Mouse (Mus musculus) heart, adult 2 months (tissue): Measurements from ENCODE around the gene Srgap3. TPM values are rescaled to one million over a fixed set of nuclear protein-coding genes. Genes with fewer than 3 reads are reported as not detected.

ENCODE experiments used
- DNase-seq, 2 experiments: peaks; one replicate each; pipeline ENCODE4 v3.0.0; 2021
- H3K27ac ChIP-seq: fragments of 200-600 bp; 2 replicates; pipeline ENCODE4 v1.8.1; 2022
- H3K27me3 ChIP-seq: fragments of 200-500 bp; 2 replicates; pipeline ENCODE4 v1.6.1; 2012; ENCODE audit warnings: mild to moderate bottlenecking, low read length, inconsistent platforms, mixed read lengths; ENCODE audit not compliant: control insufficient read depth, insufficient read depth
- H3K36me3 ChIP-seq: fragments of 200-500 bp; 2 replicates; pipeline ENCODE4 v1.6.1; 2012; ENCODE audit warnings: low read length, inconsistent platforms; ENCODE audit not compliant: control insufficient read depth, insufficient read depth
- H3K4me1 ChIP-seq: fragments of 200-500 bp; 2 replicates; pipeline ENCODE4 v1.6.1; 2011; ENCODE audit warnings: low read length; ENCODE audit not compliant: control insufficient read depth, insufficient read depth
- H3K4me3 ChIP-seq: fragments of 200-600 bp; 2 replicates; pipeline ENCODE4 v1.8.1; 2022
- H3K79me2 ChIP-seq: fragments of 200-500 bp; replicated peaks from 2 replicates; pipeline ENCODE4 v1.6.1; 2012; ENCODE audit warnings: mild to moderate bottlenecking, inconsistent platforms, low read length, moderate library complexity, mixed read lengths; ENCODE audit not compliant: control insufficient read depth, insufficient read depth
- H3K9ac ChIP-seq: fragments of 200-500 bp; 2 replicates; pipeline ENCODE4 v1.6.1; 2012; ENCODE audit warnings: low read depth, mild to moderate bottlenecking, control low read depth, inconsistent platforms, low read length, mixed read lengths
- CTCF ChIP-seq: fragments of 200-600 bp; IDR thresholded peaks from 2 replicates; pipeline ENCODE4 v1.8.1; 2022; ENCODE audit warnings: antibody characterized with exemption, mild to moderate bottlenecking, moderate library complexity
- EP300 ChIP-seq: fragments of 200-500 bp; IDR thresholded peaks from 2 replicates; pipeline ENCODE4 v1.6.1; 2011; ENCODE audit warnings: low read depth, low read length, control low read depth; ENCODE audit not compliant: insufficient read depth
- POLR2A ChIP-seq: fragments of 200-500 bp; IDR thresholded peaks from 2 replicates; pipeline ENCODE4 v1.6.1; 2011; ENCODE audit warnings: mild to moderate bottlenecking, low read depth, low read length, control low read depth; ENCODE audit not compliant: insufficient read depth
- WGBS: fragments of 180-500 bp; shearing (Covaris S2); methylation state at CpG from one replicate; pipeline ENCODE4 v1.1.7; 2018; 5-methylcytosine and 5-hydroxymethylcytosine counted together
- intact Hi-C: fragments of 180-260 bp; cut with DNase I; formaldehyde crosslinking; loops from one replicate; pipeline ENCODE4 v1.15.1; 2025
- polyA plus RNA-seq: library from polyadenylated mRNA; depleted of rRNA; stranded (reverse); fragments of >200 nt; gene quantifications from 2 replicates; pipeline ENCODE4 v1.2.3, GENCODE M21; 2012
- total RNA-seq, 2 experiments: library from RNA; stranded (reverse); gene quantifications; 2 replicates each; pipeline ENCODE4 v1.2.3; 2021

Srgap3 gene
- total and polyA plus RNA-seq, 3 experiments, result 0.42 to 1.4 (median 0.61) TPM

- WGBS, result 62% methylated on average over 5 of the region's 5 CpGs
- no peak for TF ChIP-seq CTCF
- no peak for TF ChIP-seq EP300
- no peak for TF ChIP-seq POLR2A
- H3K4me1 ChIP-seq, result no peaks in the 10 kb centered on the region
- H3K27ac ChIP-seq, result no peak overlapping the region
- H3K9ac ChIP-seq, result no peak overlapping the region
- H3K27me3 ChIP-seq, result no peaks in the 10 kb centered on the region
- intact Hi-C loops, result no loop called here
- DNase-seq, result no peak
- no peak overlapping the region for H3K4me3 ChIP-seq
- H3K36me3 ChIP-seq, result no peaks in the 10 kb centered on the region
- H3K79me2 ChIP-seq, result no peaks in the 10 kb centered on the region
Measured at GRCm38 (mm10) chr6:112814525-112815086, 132.5 kb downstream of the Srgap3 start.

DNA sequence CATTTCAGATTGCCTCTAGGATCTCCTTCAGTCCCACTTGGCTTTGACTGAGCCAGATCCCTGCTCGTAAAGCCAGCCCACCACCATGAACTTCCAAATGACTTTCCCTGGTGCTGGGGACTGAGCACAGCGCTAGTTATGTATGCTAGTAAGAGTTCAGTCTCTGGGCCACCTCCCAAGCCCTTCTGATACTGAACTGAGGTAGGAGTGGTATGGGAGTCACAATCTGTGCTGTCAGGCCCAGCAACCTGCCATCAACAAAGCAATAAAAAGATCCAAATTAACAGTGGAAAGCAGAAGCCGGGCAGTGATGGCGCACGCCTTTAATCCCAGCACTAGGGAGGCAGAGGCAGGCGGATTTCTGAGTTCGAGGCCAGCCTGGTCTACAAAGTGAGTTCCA, 134.2 kb downstream of the Srgap3 start:
- H3K4me1 ChIP-seq, result no peaks in the 10 kb centered on the region
- no peaks in the 10 kb centered on the region for H3K79me2 ChIP-seq
- H3K27ac ChIP-seq, result no peak overlapping the region
- WGBS, result 90% methylated on average over 7 of the region's 7 CpGs
- no peak overlapping the region for H3K9ac ChIP-seq
- intact Hi-C loops, result no loop called here
- no peaks in the 10 kb centered on the region for H3K27me3 ChIP-seq
- no peak overlapping the region for H3K4me3 ChIP-seq
- TF ChIP-seq CTCF (no peak), EP300 (no peak), POLR2A (no peak)
- H3K36me3 ChIP-seq, result no peaks in the 10 kb centered on the region
- DNase-seq, result no peak

DNA sequence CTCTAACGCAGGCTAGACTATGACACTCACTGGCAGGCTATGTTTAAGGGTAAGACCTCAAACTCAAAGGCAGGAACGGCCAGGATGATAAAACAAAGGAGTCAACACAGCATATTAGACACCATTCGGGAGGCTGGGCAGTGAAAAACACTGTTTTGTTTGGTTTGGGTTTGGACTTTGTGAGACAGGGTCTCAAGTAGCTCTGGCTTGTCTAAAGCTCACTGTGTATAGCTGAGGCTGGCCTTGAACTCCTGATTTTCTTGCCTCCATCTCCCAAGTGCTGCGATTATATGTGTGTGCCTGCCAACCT, 136.6 kb downstream of the Srgap3 start:
- no peak for TF ChIP-seq POLR2A
- TF ChIP-seq CTCF, result no peak
- 86% methylated on average over 4 of the region's 4 CpGs for WGBS
- Histone ChIP-seq H3K4me3 (no peak overlapping the region), H3K79me2 (no peaks in the 10 kb centered on the region), H3K4me1 (no peaks in the 10 kb centered on the region), H3K27me3 (no peaks in the 10 kb centered on the region), H3K36me3 (no peaks in the 10 kb centered on the region), H3K27ac (no peak overlapping the region), H3K9ac (no peak overlapping the region)
- DNase-seq, result no peak
- intact Hi-C loops, result no loop called here

- H3K4me1 ChIP-seq, result no peaks in the 10 kb centered on the region
- no peaks in the 10 kb centered on the region for H3K79me2 ChIP-seq
- no peaks in the 10 kb centered on the region for H3K27me3 ChIP-seq
- H3K27ac ChIP-seq, result no peak overlapping the region
- intact Hi-C loops, result no loop called here
- TF ChIP-seq POLR2A (no peak), CTCF (no peak), EP300 (no peak)
- H3K4me3 ChIP-seq, result no peak overlapping the region
- 87% methylated on average over 15 of the region's 15 CpGs for WGBS
- H3K9ac ChIP-seq, result no peak overlapping the region
- DNase-seq, result no peak
- H3K36me3 ChIP-seq, result no peaks in the 10 kb centered on the region
Measured at GRCm38 (mm10) chr6:112809658-112810520, 137.2 kb downstream of the Srgap3 start.

- Histone ChIP-seq H3K27ac (no peak overlapping the region), H3K79me2 (no peaks in the 10 kb centered on the region), H3K36me3 (no peaks in the 10 kb centered on the region), H3K9ac (no peak overlapping the region), H3K4me1 (no peaks in the 10 kb centered on the region), H3K4me3 (no peak overlapping the region), H3K27me3 (no peaks in the 10 kb centered on the region)
- intact Hi-C loops, result no loop called here
- DNase-seq, result no peak
- 81% methylated on average over 9 of the region's 9 CpGs for WGBS
- no peak for TF ChIP-seq POLR2A
- TF ChIP-seq EP300, result no peak
- no peak for TF ChIP-seq CTCF
Measured at GRCm38 (mm10) chr6:112808738-112809137, 138.3 kb downstream of the Srgap3 start.

- no peak for TF ChIP-seq EP300
- WGBS, result 80% methylated on average over 3 of the region's 3 CpGs
- Histone ChIP-seq H3K79me2 (no peaks in the 10 kb centered on the region), H3K36me3 (no peaks in the 10 kb centered on the region), H3K4me3 (no peak overlapping the region), H3K27me3 (no peaks in the 10 kb centered on the region), H3K27ac (no peak overlapping the region), H3K9ac (no peak overlapping the region), H3K4me1 (no peaks in the 10 kb centered on the region)
- intact Hi-C loops, result no loop called here
- DNase-seq, result no peak
Measured at GRCm38 (mm10) chr6:112801917-112802316, 145.1 kb downstream of the Srgap3 start.
